Mouse (Mus musculus) kidney, postnatal 0 days (tissue): Measurements from ENCODE around the gene Klk1b9. TPM values are rescaled to one million over a fixed set of nuclear protein-coding genes. Genes with fewer than 3 reads are reported as not detected.
"Not testable (repeated sequence)": the region's sequence is repeated elsewhere in the genome, so short reads cannot be mapped to it uniquely, and the experiment has no call there.

ENCODE experiments used
- ATAC-seq: fragments of 200-750 bp; cut with Nextera tagmentation; replicated peaks from 2 replicates; pipeline ENCODE4 v1.8.0; 2017; ENCODE audit warnings: low read depth, moderate number of reproducible peaks, moderate TSS enrichment, moderate library complexity; ENCODE audit not compliant: low FRiP score
- DNase-seq: peaks from one replicate; pipeline ENCODE4 v3.0.0-alpha.2; 2016; ENCODE audit warnings: low spot score
- H3K27ac ChIP-seq: fragments of 300-500 bp; sonication (generic); 2 replicates; pipeline ENCODE4 v1.5.1; 2014; ENCODE audit warnings: mild to moderate bottlenecking
- H3K27me3 ChIP-seq: fragments of 300-500 bp; sonication (generic); 2 replicates; pipeline ENCODE4 v1.6.1; 2014; ENCODE audit warnings: low read length, mixed read lengths; ENCODE audit not compliant: insufficient read depth
- H3K36me3 ChIP-seq: fragments of 300-500 bp; sonication (generic); 2 replicates; pipeline ENCODE4 v1.6.1; 2014; ENCODE audit warnings: low read length, mixed read lengths; ENCODE audit not compliant: insufficient read depth
- H3K4me1 ChIP-seq: fragments of 300-500 bp; sonication (generic); replicated peaks from 2 replicates; pipeline ENCODE4 v1.6.1; 2014; ENCODE audit warnings: antibody characterized with exemption, low read length, mixed read lengths; ENCODE audit not compliant: insufficient read depth
- H3K4me2 ChIP-seq: fragments of 300-500 bp; sonication (generic); 2 replicates; pipeline ENCODE4 v1.6.1; 2014; ENCODE audit warnings: mild to moderate bottlenecking, low read length, moderate library complexity, mixed read lengths
- H3K4me3 ChIP-seq: fragments of 300-500 bp; sonication (generic); replicated peaks from 2 replicates; pipeline ENCODE4 v1.5.1; 2014; ENCODE audit warnings: low read depth, low read length
- H3K9ac ChIP-seq: fragments of 300-500 bp; sonication (generic); 2 replicates; pipeline ENCODE4 v1.6.1; 2014; ENCODE audit warnings: low read depth, low read length
- H3K9me3 ChIP-seq: fragments of 300-500 bp; sonication (generic); replicated peaks from 2 replicates; pipeline ENCODE4 v1.6.1; 2016; ENCODE audit warnings: low read length, inconsistent platforms, mixed read lengths
- CTCF ChIP-seq: IDR thresholded peaks from 2 replicates; pipeline ENCODE4 v1.5.1; 2016; ENCODE audit warnings: antibody characterized with exemption, low read depth, mild to moderate bottlenecking, moderate library complexity
- WGBS: fragments of 180-500 bp; shearing (Covaris S2); extraction: QIAGEN DNeasy Blood & Tissue Kit; methylation state at CpG from one replicate; pipeline ENCODE4 v1.1.7; 2014; 5-methylcytosine and 5-hydroxymethylcytosine counted together
- polyA plus RNA-seq: library from polyadenylated mRNA; unstranded; fragments of >200 nt; fragmentation: Nextera tagmentation; extraction: Ambion mirVana; gene quantifications from 2 replicates; pipeline ENCODE4 v1.2.1, GENCODE M21; 2015

Gene Klk1b9
- polyA plus RNA-seq, 1 experiment from 2014 or later = 0.39 TPM

- no peak for TF ChIP-seq CTCF
Observed at GRCm38 (mm10) chr7:44004847-44005246, 29.0 kb downstream of the Klk1b9 start.

GRCm38 (mm10) chr7:44011868-44012267 lies 36.0 kb downstream of the Klk1b9 start, which contains the start of gene Klk1b26:
Gene Klk1b26 (plus strand): TSS chr7:44012168.
- H3K27ac ChIP-seq, H3K4me1 ChIP-seq, H3K9me3 ChIP-seq, H3K4me2 ChIP-seq, H3K36me3 ChIP-seq, H3K4me3 ChIP-seq, H3K27me3 ChIP-seq, H3K9ac ChIP-seq, DNase-seq, ATAC-seq: not testable (repeated sequence)

More at GRCm38 (mm10) chr7:44004847-44005246, 29.0 kb downstream of the Klk1b9 start:
- Histone ChIP-seq H3K9me3 (no peaks in the 10 kb centered on the region), H3K27ac (no peak overlapping the region), H3K4me3 (no peak overlapping the region), H3K27me3 (no peaks in the 10 kb centered on the region), H3K4me1 (no peaks in the 10 kb centered on the region), H3K4me2 (no peak overlapping the region), H3K9ac (no peak overlapping the region), H3K36me3 (no peaks in the 10 kb centered on the region)
- DNase-seq = no peak
- ATAC-seq = no peak

- H3K4me2 ChIP-seq, DNase-seq: not testable (repeated sequence)
- WGBS = 81% methylated on average over 6 of the region's 6 CpGs
Observed at GRCm38 (mm10) chr7:44014666-44015065, 38.8 kb downstream of the Klk1b9 start.

GRCm38 (mm10) chr7:44015071-44015470 lies 39.2 kb downstream of the Klk1b9 start:
- no peak overlapping the region for H3K9ac ChIP-seq
- ATAC-seq = no peak
- H3K27ac ChIP-seq = no peak overlapping the region
- H3K36me3 ChIP-seq = no peaks in the 10 kb centered on the region
- DNase-seq = no peak
- 85% methylated on average over 5 of the region's 5 CpGs for WGBS
- no peak for TF ChIP-seq CTCF
- no peak overlapping the region for H3K4me3 ChIP-seq
- no peaks in the 10 kb centered on the region for H3K4me1 ChIP-seq
- no peaks in the 10 kb centered on the region for H3K9me3 ChIP-seq
- no peak overlapping the region for H3K4me2 ChIP-seq
- H3K27me3 ChIP-seq = no peaks in the 10 kb centered on the region

More at GRCm38 (mm10) chr7:44014666-44015065, 38.8 kb downstream of the Klk1b9 start:
- not testable (repeated sequence) for H3K36me3 ChIP-seq, H3K4me3 ChIP-seq, H3K4me1 ChIP-seq, H3K9ac ChIP-seq, H3K27ac ChIP-seq, ATAC-seq, H3K27me3 ChIP-seq, H3K9me3 ChIP-seq

Other genes with a start within 250 kb of the Klk1b9 start
- not detected in 2 replicates for gene Klk12, start 207.2 kb upstream of the Klk1b9 start, polyA plus RNA-seq
- gene Klk11, start 201.5 kb upstream of the Klk1b9 start, polyA plus RNA-seq = 0.18 TPM in 1 of 2 replicates, not detected in the other
- gene Klk10, start 195.0 kb upstream of the Klk1b9 start, polyA plus RNA-seq = 0.46 and 0.51 TPM in 2 replicates
- 0.08 and 0.18 TPM in 2 replicates for gene Klk9, start 184.2 kb upstream of the Klk1b9 start, polyA plus RNA-seq
- gene Klk8, start 178.5 kb upstream of the Klk1b9 start, polyA plus RNA-seq = 23.1 and 26.8 TPM in 2 replicates
- 0.14 TPM in 1 of 2 replicates, not detected in the other for gene Klk7, start 164.8 kb upstream of the Klk1b9 start, polyA plus RNA-seq
- not detected in 2 replicates for gene Klk6, start 151.6 kb upstream of the Klk1b9 start, polyA plus RNA-seq
- gene Klk5, start 134.1 kb upstream of the Klk1b9 start, polyA plus RNA-seq = not detected in 2 replicates
- not detected in 2 replicates for gene Klk4, start 94.9 kb upstream of the Klk1b9 start, polyA plus RNA-seq
- not detected in 2 replicates for gene Klk15, start 42.3 kb upstream of the Klk1b9 start, polyA plus RNA-seq
- 0.18 and 0.75 TPM in 2 replicates for gene Klk1b8, start 25.4 kb upstream of the Klk1b9 start, polyA plus RNA-seq
- gene Klk1b1, start 9.3 kb upstream of the Klk1b9 start, polyA plus RNA-seq = not detected in 2 replicates
- 0.22 TPM in 2 replicates for gene Klk1b11, start 19.8 kb downstream of the Klk1b9 start, polyA plus RNA-seq
- gene Klk1b26, start 36.1 kb downstream of the Klk1b9 start, polyA plus RNA-seq = not detected in 2 replicates
- 0.22 TPM in 1 of 2 replicates, not detected in the other for gene Klk1b27, start 76.2 kb downstream of the Klk1b9 start, polyA plus RNA-seq
- gene Klk1b21, start 126.3 kb downstream of the Klk1b9 start, polyA plus RNA-seq = not detected in 2 replicates
- gene Klk1b22, start 136.6 kb downstream of the Klk1b9 start, polyA plus RNA-seq = 0.18 TPM in 1 of 2 replicates, not detected in the other
- not detected in 2 replicates for gene Klk1b16, start 160.7 kb downstream of the Klk1b9 start, polyA plus RNA-seq
- gene Klk1b24, start 212.2 kb downstream of the Klk1b9 start, polyA plus RNA-seq = 0.17 and 0.74 TPM in 2 replicates
- 0.36 and 0.47 TPM in 2 replicates for gene Klk1b3, start 222.1 kb downstream of the Klk1b9 start, polyA plus RNA-seq
- 0.18 and 0.23 TPM in 2 replicates for gene Klk1b4, start 231.4 kb downstream of the Klk1b9 start, polyA plus RNA-seq
- 0.33 and 0.71 TPM in 2 replicates for gene Klk1b5, start 239.9 kb downstream of the Klk1b9 start, polyA plus RNA-seq
- gene Klk1, start 249.3 kb downstream of the Klk1b9 start, polyA plus RNA-seq = 83.3 and 125 TPM in 2 replicates